Mouse (Mus musculus) CH12.LX (cell line): ENCODE measurements around the gene Olfr825. TPM values are rescaled to one million over a fixed set of nuclear protein-coding genes. Genes with fewer than 3 reads are reported as not detected.

Source experiments
- polyA plus RNA-seq: library from polyadenylated mRNA; unstranded; fragments of >175 nt; gene quantifications from 2 replicates; pipeline ENCODE4 v1.2.1, GENCODE M21; 2012; ENCODE audit warnings: low read depth; ENCODE audit not compliant: insufficient read length
- total RNA-seq, 2 experiments: library from RNA; depleted of rRNA; stranded (reverse); fragments of 300-350 nt in 1 of 2; fragments of >200 nt in 1 of 2; gene quantifications; 2 replicates each; pipeline ENCODE4 v1.2.3; 2012 to 2014

The Olfr825 gene
- total and polyA plus RNA-seq, 3 experiments: not detected

Other genes with a start within 250 kb of the Olfr825 start
- not detected in 2 replicates for gene Olfr818, start 217.7 kb downstream of the Olfr825 start, total RNA-seq (2012; rRNA removed)
- gene Olfr818, start 217.7 kb downstream of the Olfr825 start, total RNA-seq (2014; rRNA removed): not detected in 2 replicates
- not detected in 2 replicates for gene Olfr818, start 217.7 kb downstream of the Olfr825 start, polyA plus RNA-seq
- not detected in 2 replicates for gene Olfr819, start 199.5 kb downstream of the Olfr825 start, total RNA-seq (2012; rRNA removed)
- not detected in 2 replicates for gene Olfr819, start 199.5 kb downstream of the Olfr825 start, total RNA-seq (2014; rRNA removed)
- not detected in 2 replicates for gene Olfr819, start 199.5 kb downstream of the Olfr825 start, polyA plus RNA-seq
- not detected in 2 replicates for gene Olfr247, start 190.6 kb downstream of the Olfr825 start, total RNA-seq (2012; rRNA removed)
- not detected in 2 replicates for gene Olfr247, start 190.6 kb downstream of the Olfr825 start, total RNA-seq (2014; rRNA removed)
- not detected in 2 replicates for gene Olfr247, start 190.6 kb downstream of the Olfr825 start, polyA plus RNA-seq
- not detected in 2 replicates for gene Gm10310, start 181.7 kb downstream of the Olfr825 start, total RNA-seq (2012; rRNA removed)
- gene Gm10310, start 181.7 kb downstream of the Olfr825 start, total RNA-seq (2014; rRNA removed): not detected in 2 replicates
- gene Gm10310, start 181.7 kb downstream of the Olfr825 start, polyA plus RNA-seq: not detected in 2 replicates
- gene Olfr820, start 154.1 kb downstream of the Olfr825 start, total RNA-seq (2012; rRNA removed): not detected in 2 replicates
- not detected in 2 replicates for gene Olfr820, start 154.1 kb downstream of the Olfr825 start, total RNA-seq (2014; rRNA removed)
- not detected in 2 replicates for gene Olfr820, start 154.1 kb downstream of the Olfr825 start, polyA plus RNA-seq
- not detected in 2 replicates for gene Olfr821, start 136.4 kb downstream of the Olfr825 start, total RNA-seq (2012; rRNA removed)
- not detected in 2 replicates for gene Olfr821, start 136.4 kb downstream of the Olfr825 start, total RNA-seq (2014; rRNA removed)
- not detected in 2 replicates for gene Olfr821, start 136.4 kb downstream of the Olfr825 start, polyA plus RNA-seq
- gene Olfr822, start 95.6 kb downstream of the Olfr825 start, total RNA-seq (2012; rRNA removed): not detected in 2 replicates
- not detected in 2 replicates for gene Olfr822, start 95.6 kb downstream of the Olfr825 start, total RNA-seq (2014; rRNA removed)
- gene Olfr822, start 95.6 kb downstream of the Olfr825 start, polyA plus RNA-seq: not detected in 2 replicates
- gene Olfr823, start 51.4 kb downstream of the Olfr825 start, total RNA-seq (2012; rRNA removed): not detected in 2 replicates
- gene Olfr823, start 51.4 kb downstream of the Olfr825 start, total RNA-seq (2014; rRNA removed): not detected in 2 replicates
- gene Olfr823, start 51.4 kb downstream of the Olfr825 start, polyA plus RNA-seq: not detected in 2 replicates
- gene Olfr824, start 36.8 kb downstream of the Olfr825 start, total RNA-seq (2012; rRNA removed): not detected in 2 replicates
- not detected in 2 replicates for gene Olfr824, start 36.8 kb downstream of the Olfr825 start, total RNA-seq (2014; rRNA removed)
- gene Olfr824, start 36.8 kb downstream of the Olfr825 start, polyA plus RNA-seq: not detected in 2 replicates
- gene Olfr826, start 17.4 kb upstream of the Olfr825 start, total RNA-seq (2012; rRNA removed): not detected in 2 replicates
- gene Olfr826, start 17.4 kb upstream of the Olfr825 start, total RNA-seq (2014; rRNA removed): not detected in 2 replicates
- not detected in 2 replicates for gene Olfr826, start 17.4 kb upstream of the Olfr825 start, polyA plus RNA-seq
- gene Olfr827, start 47.6 kb upstream of the Olfr825 start, total RNA-seq (2012; rRNA removed): not detected in 2 replicates
- not detected in 2 replicates for gene Olfr827, start 47.6 kb upstream of the Olfr825 start, total RNA-seq (2014; rRNA removed)
- not detected in 2 replicates for gene Olfr827, start 47.6 kb upstream of the Olfr825 start, polyA plus RNA-seq
- gene Neurod4, start 113.5 kb upstream of the Olfr825 start, total RNA-seq (2012; rRNA removed): 0.13 and 0.17 TPM in 2 replicates
- 0.08 and 0.24 TPM in 2 replicates for gene Neurod4, start 113.5 kb upstream of the Olfr825 start, total RNA-seq (2014; rRNA removed)
- gene Neurod4, start 113.5 kb upstream of the Olfr825 start, polyA plus RNA-seq: 0.13 TPM in 1 of 2 replicates, not detected in the other
- gene Tespa1, start 156.1 kb upstream of the Olfr825 start, total RNA-seq (2012; rRNA removed): 26.0 and 28.1 TPM in 2 replicates
- gene Tespa1, start 156.1 kb upstream of the Olfr825 start, total RNA-seq (2014; rRNA removed): 55.1 and 68.0 TPM in 2 replicates
- gene Tespa1, start 156.1 kb upstream of the Olfr825 start, polyA plus RNA-seq: 48.5 and 48.9 TPM in 2 replicates
- gene Vmn2r84, start 227.6 kb upstream of the Olfr825 start, total RNA-seq (2012; rRNA removed): under 0.01 TPM in 1 of 2 replicates, not detected in the other
- gene Vmn2r84, start 227.6 kb upstream of the Olfr825 start, total RNA-seq (2014; rRNA removed): not detected in 2 replicates
- gene Vmn2r84, start 227.6 kb upstream of the Olfr825 start, polyA plus RNA-seq: 0.26 TPM in 2 replicates